Mouse (Mus musculus) testis, adult 10 weeks (tissue): Measurements from ENCODE around the gene Krtap27-1. TPM values are rescaled to one million over a fixed set of nuclear protein-coding genes. Genes with fewer than 3 reads are reported as not detected.

Source experiments
- polyA plus RNA-seq: library from polyadenylated mRNA; stranded (reverse); fragments of 350-450 nt; fragmentation: Illumina TruSeq; extraction: RNeasy Lipid Tissue Mini Kit (QIAGEN cat#74804); gene quantifications from one replicate; pipeline ENCODE4 v1.2.3, GENCODE M21; 2014; ENCODE audit warnings: low read depth, low replicate concordance

The Krtap27-1 gene
- not detected for polyA plus RNA-seq

DNA sequence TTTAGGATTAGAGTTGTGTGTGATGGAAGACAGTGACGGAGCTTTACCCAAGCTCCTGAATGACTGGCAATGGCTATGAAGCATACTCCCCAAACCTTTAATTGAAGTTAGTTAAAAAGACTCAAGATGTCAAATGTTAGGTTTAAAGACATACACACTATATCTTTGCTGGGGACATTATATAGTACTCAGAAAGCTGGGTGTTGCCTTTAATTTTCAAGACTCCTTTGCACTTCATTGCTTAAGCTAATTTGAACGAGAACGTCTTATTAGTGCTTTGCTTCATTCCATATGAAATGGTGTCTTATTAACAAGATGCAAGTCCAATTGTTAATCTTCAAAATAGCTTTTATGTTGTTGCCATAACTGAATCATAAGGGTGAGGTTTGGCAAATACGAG is at the start of gene Krtap27-1:
TSS of gene Krtap27-1 (minus strand) at position 101 of the 400 bp plus-strand sequence.

DNA sequence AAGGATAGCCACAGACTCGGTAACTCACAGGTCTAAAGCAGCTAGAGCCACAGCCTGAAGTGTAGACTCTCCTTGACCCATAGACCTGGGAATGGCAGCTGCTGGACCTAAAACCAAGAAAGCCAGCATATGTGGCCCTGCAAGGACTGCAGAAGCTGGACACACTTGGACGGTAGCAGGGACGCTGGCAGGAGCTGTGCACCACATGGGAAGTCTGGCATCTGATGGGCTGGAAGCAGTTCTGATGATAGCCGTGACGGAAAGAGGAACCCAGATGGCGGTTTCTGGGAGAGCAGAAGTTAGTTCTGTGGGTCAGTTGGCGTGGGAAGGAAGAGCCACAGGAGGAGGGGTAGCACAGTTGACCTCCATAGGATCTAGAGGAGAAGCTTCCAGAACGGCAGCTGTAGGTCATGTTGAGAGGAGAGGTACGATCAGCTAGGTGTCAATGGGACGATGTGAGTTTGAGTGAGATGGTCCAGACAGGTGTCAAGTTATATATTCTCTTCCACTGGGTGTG is 36.1 kb upstream of the Krtap27-1 start, which contains the start of gene 2310061N02Rik:
TSS of gene 2310061N02Rik (minus strand) at position 467 of the 517 bp plus-strand sequence.

DNA sequence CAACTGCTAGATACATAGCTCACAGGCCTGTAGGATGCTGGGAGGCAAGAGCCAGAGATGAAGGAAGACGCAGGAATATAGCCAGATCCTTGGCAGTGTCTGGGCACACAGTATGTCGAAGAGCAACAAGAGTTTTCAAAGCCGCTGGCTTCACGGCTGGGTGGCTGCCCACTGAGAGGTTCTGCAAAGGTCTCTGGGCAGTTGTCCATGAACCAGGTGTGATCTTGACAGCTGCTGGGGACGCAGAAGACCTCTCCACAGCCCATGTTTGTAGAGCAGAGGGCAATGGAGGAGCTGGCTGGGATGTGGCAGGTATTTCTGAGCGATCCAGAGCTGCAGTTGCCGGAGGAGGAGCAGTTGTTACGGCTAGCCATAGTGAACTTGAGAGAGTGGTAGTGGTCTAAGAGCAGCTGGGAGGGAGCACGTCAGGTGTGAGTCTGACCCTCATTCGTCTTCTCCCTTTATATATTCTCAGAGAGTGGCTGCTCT is 24.1 kb downstream of the Krtap27-1 start, which contains the start of gene Krtap26-1:
TSS of gene Krtap26-1 (minus strand) at position 439 of the 489 bp plus-strand sequence.

DNA sequence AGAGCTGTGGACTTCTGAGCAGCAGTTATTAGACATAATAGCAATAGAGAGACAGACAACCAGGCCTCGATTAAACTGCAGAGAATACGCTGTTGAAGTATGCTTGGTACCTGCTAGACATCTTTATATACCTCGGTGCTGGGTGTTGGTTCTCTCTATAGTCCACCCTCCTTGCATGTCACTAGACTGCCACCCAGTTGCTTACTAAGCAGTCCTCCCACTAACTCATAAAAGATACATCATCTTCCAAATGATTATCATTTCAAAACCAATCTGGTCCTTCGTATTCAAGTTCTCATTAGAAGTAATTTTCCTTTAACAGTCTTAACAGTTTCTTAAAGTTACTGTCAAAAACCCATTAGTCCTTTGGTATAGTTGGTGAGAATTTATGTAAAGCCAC is 43.9 kb downstream of the Krtap27-1 start, which contains the start of gene 2310079G19Rik:
TSS of gene 2310079G19Rik (minus strand) at position 101 of the 400 bp plus-strand sequence.

Other genes starting within 250 kb of the Krtap27-1 start
- gene Cldn17, start 164.7 kb downstream of the Krtap27-1 start, polyA plus RNA-seq: not detected
- 0.25 TPM for gene Cldn8, start 108.5 kb downstream of the Krtap27-1 start, polyA plus RNA-seq
- 0.29 TPM for gene Krtap24-1, start 59.4 kb downstream of the Krtap27-1 start, polyA plus RNA-seq
- not detected for gene 2310079G19Rik, start 44.0 kb downstream of the Krtap27-1 start, polyA plus RNA-seq
- not detected for gene Krtap26-1, start 23.9 kb downstream of the Krtap27-1 start, polyA plus RNA-seq
- gene 2310061N02Rik, start 36.3 kb upstream of the Krtap27-1 start, polyA plus RNA-seq: not detected
- gene Krtap13-1, start 57.2 kb upstream of the Krtap27-1 start, polyA plus RNA-seq: not detected
- gene Krtap13, start 80.0 kb upstream of the Krtap27-1 start, polyA plus RNA-seq: not detected
- not detected for gene 2310034C09Rik, start 87.2 kb upstream of the Krtap27-1 start, polyA plus RNA-seq
- gene 2310057N15Rik, start 102.5 kb upstream of the Krtap27-1 start, polyA plus RNA-seq: not detected
- gene Gm5965, start 106.2 kb upstream of the Krtap27-1 start, polyA plus RNA-seq: not detected
- gene Gm20741, start 140.5 kb upstream of the Krtap27-1 start, polyA plus RNA-seq: not detected
- not detected for gene Krtap15, start 148.5 kb upstream of the Krtap27-1 start, polyA plus RNA-seq
- gene Krtap14, start 154.5 kb upstream of the Krtap27-1 start, polyA plus RNA-seq: not detected
- not detected for gene Krtap19-1, start 197.7 kb upstream of the Krtap27-1 start, polyA plus RNA-seq
- gene Krtap19-2, start 202.6 kb upstream of the Krtap27-1 start, polyA plus RNA-seq: not detected
- gene Krtap19-3, start 206.4 kb upstream of the Krtap27-1 start, polyA plus RNA-seq: not detected
- gene Krtap19-4, start 213.4 kb upstream of the Krtap27-1 start, polyA plus RNA-seq: not detected
- not detected for gene Krtap19-5, start 224.8 kb upstream of the Krtap27-1 start, polyA plus RNA-seq